Mouse (Mus musculus) hindbrain, embryonic 16.5 days (tissue): ENCODE measurements around the gene Nck2. TPM values are rescaled to one million over a fixed set of nuclear protein-coding genes. Genes with fewer than 3 reads are reported as not detected.

Experiments used
- ATAC-seq: fragments of 200-750 bp; cut with Nextera tagmentation; 2 replicates; pipeline ENCODE4 v1.8.0; 2017; ENCODE audit warnings: moderate TSS enrichment, moderate library complexity
- H3K27ac ChIP-seq: fragments of 300-500 bp; sonication (generic); 2 replicates; pipeline ENCODE4 v1.5.1; 2014; ENCODE audit warnings: low read depth, mild to moderate bottlenecking, control low read depth, low read length, moderate library complexity
- H3K27me3 ChIP-seq: fragments of 300-500 bp; sonication (generic); replicated peaks from 2 replicates; pipeline ENCODE4 v1.6.1; 2014; ENCODE audit warnings: low read length; ENCODE audit not compliant: control insufficient read depth, insufficient read depth
- H3K36me3 ChIP-seq: fragments of 300-500 bp; sonication (generic); 2 replicates; pipeline ENCODE4 v1.6.1; 2014; ENCODE audit warnings: mild to moderate bottlenecking, low read length, moderate library complexity, mixed read lengths; ENCODE audit not compliant: control insufficient read depth, insufficient read depth
- H3K4me1 ChIP-seq: fragments of 300-500 bp; sonication (generic); 2 replicates; pipeline ENCODE4 v1.6.1; 2014; ENCODE audit warnings: low read depth, low read length; ENCODE audit not compliant: control insufficient read depth, insufficient read depth
- H3K4me2 ChIP-seq: fragments of 300-500 bp; sonication (generic); 2 replicates; pipeline ENCODE4 v1.6.1; 2014; ENCODE audit warnings: mild to moderate bottlenecking, low read length, control low read depth, moderate library complexity
- H3K4me3 ChIP-seq: fragments of 300-500 bp; sonication (generic); 2 replicates; pipeline ENCODE4 v1.5.1; 2014; ENCODE audit warnings: mild to moderate bottlenecking, low read length, control low read depth, moderate library complexity
- H3K9ac ChIP-seq: fragments of 300-500 bp; sonication (generic); 2 replicates; pipeline ENCODE4 v1.6.1; 2014; ENCODE audit warnings: low read depth, mild to moderate bottlenecking, control low read depth, low read length, moderate library complexity
- H3K9me3 ChIP-seq: fragments of 300-500 bp; sonication (generic); 2 replicates; pipeline ENCODE4 v1.6.1; 2014; ENCODE audit warnings: mild to moderate bottlenecking, low read length, moderate library complexity; ENCODE audit not compliant: control insufficient read depth
- WGBS: fragments of 180-500 bp; shearing (Covaris S2); extraction: QIAGEN DNeasy Blood & Tissue Kit; methylation state at CpG from one replicate; pipeline ENCODE4 v1.1.7; 2014; 5-methylcytosine and 5-hydroxymethylcytosine counted together
- polyA plus RNA-seq: library from polyadenylated mRNA; unstranded; fragments of >200 nt; fragmentation: Nextera tagmentation; extraction: Ambion mirVana; gene quantifications from 2 replicates; pipeline ENCODE4 v1.2.1, GENCODE M21; 2015

The Nck2 gene
- polyA plus RNA-seq, 1 experiment from 2014 or later, result 28.0 TPM

GRCm38 (mm10) chr1:43472046-43472649 is 27.8 kb downstream of the Nck2 start:
- H3K4me1 ChIP-seq, result peaks cover 17% of the 10 kb centered on the region
- H3K9me3 ChIP-seq, result no peaks in the 10 kb centered on the region
- H3K27ac ChIP-seq, result no peak overlapping the region
- no peaks in the 10 kb centered on the region for H3K36me3 ChIP-seq
- H3K27me3 ChIP-seq, result no peaks in the 10 kb centered on the region
- no peak overlapping the region for H3K4me3 ChIP-seq
- H3K4me2 ChIP-seq, result no peak overlapping the region
- WGBS, result 86% methylated on average over 8 of the region's 8 CpGs
- ATAC-seq, result no peak
- H3K9ac ChIP-seq, result no peak overlapping the region

GRCm38 (mm10) chr1:43473734-43474534 is 29.6 kb downstream of the Nck2 start:
- Histone ChIP-seq H3K27me3 (no peaks in the 10 kb centered on the region), H3K36me3 (no peaks in the 10 kb centered on the region), H3K9ac (no peak overlapping the region), H3K9me3 (no peaks in the 10 kb centered on the region), H3K4me3 (no peak overlapping the region), H3K27ac (no peak overlapping the region), H3K4me2 (no peak overlapping the region), H3K4me1 (peaks cover 14% of the 10 kb centered on the region)
- 79% methylated on average over 5 of the region's 5 CpGs for WGBS
- peak; percentile 53; the same call in 1 of the 2 replicates for ATAC-seq

GRCm38 (mm10) chr1:43474535-43475409 is 30.4 kb downstream of the Nck2 start:
- 44% methylated on average over 6 of the region's 6 CpGs for WGBS
- Histone ChIP-seq H3K27ac (no peak overlapping the region), H3K4me1 (peaks cover 14% of the 10 kb centered on the region), H3K4me2 (no peak overlapping the region), H3K9ac (no peak overlapping the region), H3K36me3 (no peaks in the 10 kb centered on the region), H3K27me3 (no peaks in the 10 kb centered on the region), H3K9me3 (no peaks in the 10 kb centered on the region), H3K4me3 (no peak overlapping the region)
- peak; percentile 32 for ATAC-seq

GRCm38 (mm10) chr1:43477954-43478353 is 33.6 kb downstream of the Nck2 start:
- no peaks in the 10 kb centered on the region for H3K27me3 ChIP-seq
- no peak overlapping the region for H3K4me2 ChIP-seq
- H3K4me1 ChIP-seq, result peaks cover 14% of the 10 kb centered on the region
- H3K9ac ChIP-seq, result no peak overlapping the region
- 98% methylated on average over 3 of the region's 3 CpGs for WGBS
- no peaks in the 10 kb centered on the region for H3K36me3 ChIP-seq
- H3K9me3 ChIP-seq, result no peaks in the 10 kb centered on the region
- H3K27ac ChIP-seq, result no peak overlapping the region
- no peak overlapping the region for H3K4me3 ChIP-seq
- no peak for ATAC-seq

GRCm38 (mm10) chr1:43485204-43485603 is 40.8 kb downstream of the Nck2 start:
- H3K9me3 ChIP-seq, result no peaks in the 10 kb centered on the region
- H3K36me3 ChIP-seq, result no peaks in the 10 kb centered on the region
- no peak overlapping the region for H3K4me2 ChIP-seq
- WGBS, result 71% methylated on average over 9 of the region's 9 CpGs
- no peak for ATAC-seq
- H3K27ac ChIP-seq, result no peak overlapping the region
- H3K9ac ChIP-seq, result no peak overlapping the region
- no peak overlapping the region for H3K4me3 ChIP-seq
- no peaks in the 10 kb centered on the region; the same call in 1 of the 2 replicates for H3K4me1 ChIP-seq
- H3K27me3 ChIP-seq, result no peaks in the 10 kb centered on the region

GRCm38 (mm10) chr1:43486500-43486899 is 42.1 kb downstream of the Nck2 start:
- Histone ChIP-seq H3K4me2 (no peak overlapping the region), H3K9ac (no peak overlapping the region), H3K27me3 (no peaks in the 10 kb centered on the region), H3K4me3 (no peak overlapping the region), H3K27ac (no peak overlapping the region), H3K9me3 (no peaks in the 10 kb centered on the region), H3K4me1 (no peaks in the 10 kb centered on the region; the same call in 1 of the 2 replicates), H3K36me3 (no peaks in the 10 kb centered on the region)
- ATAC-seq, result no peak
- 73% methylated on average over 3 of the region's 3 CpGs for whole genome bisulfite sequencing

- WGBS, result 40% methylated on average over 3 of the region's 3 CpGs
- Histone ChIP-seq H3K9ac (no peak overlapping the region), H3K27ac (no peak overlapping the region), H3K36me3 (no peaks in the 10 kb centered on the region), H3K9me3 (no peaks in the 10 kb centered on the region), H3K4me2 (no peak overlapping the region), H3K4me3 (no peak overlapping the region), H3K27me3 (no peaks in the 10 kb centered on the region), H3K4me1 (no peaks in the 10 kb centered on the region; the same call in 1 of the 2 replicates)
- ATAC-seq, result no peak
These were observed 42.8 kb downstream of the Nck2 start for GRCm38 (mm10) chr1:43486956-43487722.

GRCm38 (mm10) chr1:43489311-43489710 is 44.9 kb downstream of the Nck2 start:
- Histone ChIP-seq H3K9me3 (no peaks in the 10 kb centered on the region), H3K27me3 (no peaks in the 10 kb centered on the region), H3K4me3 (no peak overlapping the region), H3K9ac (no peak overlapping the region), H3K27ac (no peak overlapping the region), H3K4me1 (no peaks in the 10 kb centered on the region; the same call in 1 of the 2 replicates), H3K36me3 (no peaks in the 10 kb centered on the region), H3K4me2 (no peak overlapping the region)
- no peak for ATAC-seq
